Mouse (Mus musculus) forebrain, embryonic 13.5 days (tissue): ENCODE measurements around the gene Tubgcp6. TPM values are rescaled to one million over a fixed set of nuclear protein-coding genes. Genes with fewer than 3 reads are reported as not detected.

Source experiments
- ATAC-seq: fragments of 200-750 bp; cut with Nextera tagmentation; 2 replicates; pipeline ENCODE4 v1.8.0; 2017
- H3K27ac ChIP-seq: fragments of 300-500 bp; sonication (generic); 2 replicates; pipeline ENCODE4 v1.5.1; 2015; ENCODE audit warnings: inconsistent platforms, mild to moderate bottlenecking, moderate library complexity
- H3K27me3 ChIP-seq: fragments of 300-500 bp; sonication (generic); 2 replicates; pipeline ENCODE4 v1.6.1; 2015; ENCODE audit warnings: mild to moderate bottlenecking, inconsistent platforms
- H3K36me3 ChIP-seq: fragments of 300-500 bp; sonication (generic); 2 replicates; pipeline ENCODE4 v1.6.1; 2015; ENCODE audit warnings: mild to moderate bottlenecking, inconsistent platforms; ENCODE audit not compliant: poor library complexity, severe bottlenecking
- H3K4me1 ChIP-seq: fragments of 300-500 bp; sonication (generic); 2 replicates; pipeline ENCODE4 v1.6.1; 2015; ENCODE audit warnings: inconsistent platforms
- H3K4me2 ChIP-seq: fragments of 300-500 bp; sonication (generic); 2 replicates; pipeline ENCODE4 v1.6.1; 2015; ENCODE audit warnings: inconsistent platforms, mild to moderate bottlenecking, moderate library complexity
- H3K4me3 ChIP-seq: fragments of 300-500 bp; sonication (generic); 2 replicates; pipeline ENCODE4 v1.5.1; 2015; ENCODE audit warnings: mild to moderate bottlenecking, inconsistent platforms
- H3K9ac ChIP-seq: fragments of 300-500 bp; sonication (generic); 2 replicates; pipeline ENCODE4 v1.6.1; 2015; ENCODE audit warnings: mild to moderate bottlenecking, inconsistent platforms
- H3K9me3 ChIP-seq: fragments of 300-500 bp; sonication (generic); replicated peaks from 2 replicates; pipeline ENCODE4 v1.6.1; 2016; ENCODE audit warnings: inconsistent platforms
- WGBS: fragments of 180-500 bp; shearing (Covaris S2); methylation state at CpG from one replicate; pipeline ENCODE4 v1.1.7; 2015; 5-methylcytosine and 5-hydroxymethylcytosine counted together
- polyA plus RNA-seq: library from polyadenylated mRNA; unstranded; fragments of >200 nt; fragmentation: Nextera tagmentation; extraction: Ambion mirVana; gene quantifications from 2 replicates; pipeline ENCODE4 v1.2.1, GENCODE M21; 2015

Gene Tubgcp6
- polyA plus RNA-seq, 1 experiment from 2014 or later = 16.8 TPM

DNA sequence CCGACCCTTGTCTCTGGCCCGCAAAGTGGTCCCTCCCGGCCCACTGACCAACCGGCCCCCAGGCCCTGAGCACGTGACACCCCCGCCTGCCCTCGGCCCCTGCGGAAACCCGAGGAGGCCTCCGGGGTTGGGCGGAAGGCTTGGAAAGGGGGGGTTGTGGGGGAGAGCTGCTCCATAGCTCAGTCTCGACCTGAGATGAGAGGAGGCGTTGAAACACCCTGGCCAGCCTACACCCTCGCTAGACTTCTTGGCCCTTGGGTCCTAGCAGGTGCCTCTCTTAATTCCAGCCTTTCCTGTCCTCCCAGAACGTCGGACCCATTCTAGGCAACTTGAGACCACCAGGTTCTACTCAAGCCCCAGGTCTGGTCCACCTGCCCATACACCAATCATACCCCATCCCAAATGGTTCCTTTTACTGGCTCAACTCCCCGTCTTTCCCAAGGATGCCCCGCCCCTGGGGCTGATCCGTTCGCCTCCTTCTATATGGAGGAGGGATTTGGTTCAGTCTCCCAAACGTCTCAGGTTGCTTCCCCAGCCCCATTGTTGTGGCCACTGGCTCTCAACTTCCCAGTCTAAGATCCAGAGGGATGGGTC lies 17.8 kb upstream of the Tubgcp6 start, which contains the start of gene Mapk12:
Mapk12 (minus strand) TSS at position 45 of the 594 bp plus-strand sequence.
- Histone ChIP-seq H3K4me1 (peaks cover 24% of the 10 kb centered on the region), H3K9me3 (no peaks in the 10 kb centered on the region), H3K36me3 (peaks cover 36% of the 10 kb centered on the region), H3K4me3 (peak within 1 kb of the TSS; percentile 55), H3K27ac (no peak within 1 kb of the TSS), H3K27me3 (peaks cover 12% of the 10 kb centered on the region; the same call in 1 of the 2 replicates), H3K9ac (peak within 1 kb of the TSS; percentile 76), H3K4me2 (peak within 1 kb of the TSS; percentile 97)
- ATAC-seq = peak; percentile 60
- whole genome bisulfite sequencing = 1% methylated on average over 20 of the region's 21 CpGs

- ATAC-seq = peak; percentile 36
- H3K4me3 ChIP-seq = peak overlapping the region; percentile 55
- peak overlapping the region; percentile 76 for H3K9ac ChIP-seq
- H3K27ac ChIP-seq = no peak overlapping the region
- WGBS = under 1% methylated on average over 53 of the region's 53 CpGs
- peaks cover 24% of the 10 kb centered on the region for H3K4me1 ChIP-seq
- H3K4me2 ChIP-seq = peak overlapping the region; percentile 97
- H3K9me3 ChIP-seq = no peaks in the 10 kb centered on the region
- H3K36me3 ChIP-seq = peaks cover 30% of the 10 kb centered on the region
- H3K27me3 ChIP-seq = peaks cover 12% of the 10 kb centered on the region; the same call in 1 of the 2 replicates
Measured at GRCm38 (mm10) chr15:89140048-89140658, 17.2 kb upstream of the Tubgcp6 start.

DNA sequence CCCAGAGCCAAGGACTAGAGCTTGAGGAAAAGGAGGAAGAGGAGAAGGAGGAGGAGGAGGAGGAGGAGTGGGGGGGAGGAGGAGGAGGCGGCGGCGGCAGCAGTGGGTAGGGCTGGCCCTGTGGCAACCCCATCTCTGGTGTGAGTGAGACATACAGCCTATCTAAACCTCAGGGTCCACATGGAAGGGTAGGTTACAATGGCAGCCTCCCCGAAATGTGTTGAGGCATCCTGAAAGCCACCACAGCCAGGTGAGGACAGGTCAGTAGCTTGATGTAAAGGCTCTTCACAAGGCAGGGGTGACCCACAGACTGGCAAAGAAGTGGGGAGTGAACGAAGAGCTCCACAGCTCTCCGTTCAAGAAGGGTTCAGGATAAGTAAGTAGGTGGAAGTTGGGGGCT lies 15.6 kb upstream of the Tubgcp6 start:
- Histone ChIP-seq H3K4me1 (peaks cover 24% of the 10 kb centered on the region), H3K9ac (no peak overlapping the region), H3K36me3 (peaks cover 14% of the 10 kb centered on the region), H3K4me3 (no peak overlapping the region), H3K4me2 (no peak overlapping the region), H3K27ac (no peak overlapping the region), H3K27me3 (peaks cover 12% of the 10 kb centered on the region; the same call in 1 of the 2 replicates), H3K9me3 (no peaks in the 10 kb centered on the region)
- no peak for ATAC-seq
- 90% methylated on average over 6 of the region's 6 CpGs for WGBS

DNA sequence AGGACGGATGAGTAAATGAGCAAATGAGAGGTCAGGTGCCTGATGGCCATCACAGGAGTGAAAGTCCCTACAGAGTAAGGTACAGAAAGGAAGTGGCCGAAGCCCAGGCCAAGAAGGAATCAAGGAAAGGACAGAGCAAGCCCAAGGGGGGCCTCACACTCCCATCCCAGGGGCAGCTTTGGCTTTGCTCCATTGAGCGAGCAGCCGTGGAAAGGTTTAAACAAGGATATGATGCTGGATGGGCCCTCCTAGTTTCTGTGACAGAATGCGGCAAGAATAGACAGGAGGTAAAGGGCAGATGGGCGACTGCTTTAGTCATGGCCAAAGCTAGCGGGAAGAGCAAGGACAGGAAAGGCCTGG lies 15.1 kb upstream of the Tubgcp6 start:
- no peak overlapping the region for H3K4me2 ChIP-seq
- 86% methylated on average over 7 of the region's 7 CpGs for WGBS
- H3K9me3 ChIP-seq = no peaks in the 10 kb centered on the region
- no peak overlapping the region for H3K9ac ChIP-seq
- no peak overlapping the region for H3K4me3 ChIP-seq
- H3K27me3 ChIP-seq = peaks cover 12% of the 10 kb centered on the region; the same call in 1 of the 2 replicates
- H3K36me3 ChIP-seq = peaks cover 9% of the 10 kb centered on the region
- peaks cover 24% of the 10 kb centered on the region for H3K4me1 ChIP-seq
- ATAC-seq = no peak
- H3K27ac ChIP-seq = no peak overlapping the region

GRCm38 (mm10) chr15:89137378-89138045 lies 14.6 kb upstream of the Tubgcp6 start:
- no peak overlapping the region for H3K9ac ChIP-seq
- peaks cover 24% of the 10 kb centered on the region for H3K4me1 ChIP-seq
- no peak overlapping the region for H3K4me2 ChIP-seq
- peaks cover 4% of the 10 kb centered on the region; the same call in 1 of the 2 replicates for H3K36me3 ChIP-seq
- H3K4me3 ChIP-seq = no peak overlapping the region
- H3K27me3 ChIP-seq = peaks cover 12% of the 10 kb centered on the region; the same call in 1 of the 2 replicates
- WGBS = 71% methylated on average over 11 of the region's 11 CpGs
- H3K27ac ChIP-seq = no peak overlapping the region
- no peak for ATAC-seq
- no peaks in the 10 kb centered on the region for H3K9me3 ChIP-seq

GRCm38 (mm10) chr15:89136461-89137155 lies 13.7 kb upstream of the Tubgcp6 start:
- 0 out of 2 replicates have a peak, but pooled peaks cover 4% of the 10 kb centered on the region for H3K36me3 ChIP-seq
- no peak overlapping the region for H3K9ac ChIP-seq
- no peaks in the 10 kb centered on the region for H3K9me3 ChIP-seq
- ATAC-seq = no peak
- H3K4me3 ChIP-seq = no peak overlapping the region
- 93% methylated on average over 5 of the region's 5 CpGs for WGBS
- H3K27me3 ChIP-seq = peaks cover 12% of the 10 kb centered on the region; the same call in 1 of the 2 replicates
- H3K27ac ChIP-seq = no peak overlapping the region
- H3K4me1 ChIP-seq = peaks cover 24% of the 10 kb centered on the region
- H3K4me2 ChIP-seq = no peak overlapping the region

DNA sequence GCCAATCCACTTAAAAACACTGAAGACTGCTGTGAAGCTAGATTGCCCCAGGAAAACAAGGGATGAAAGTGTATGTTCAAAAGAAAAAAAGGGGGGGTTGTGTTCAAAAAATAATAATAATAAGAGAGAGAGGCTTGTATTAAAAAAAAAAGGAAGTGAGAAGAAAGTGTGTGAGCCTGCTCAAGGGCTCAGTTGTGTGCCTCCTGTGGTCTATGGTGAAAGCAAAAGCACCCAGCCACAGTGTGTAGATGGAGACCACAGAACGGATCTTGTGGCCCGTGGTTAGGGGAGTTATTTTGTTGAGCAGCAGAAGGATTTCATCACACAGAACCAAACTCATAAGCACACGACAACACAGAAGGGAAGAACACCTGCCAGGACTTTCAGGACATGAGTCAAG lies 8.4 kb upstream of the Tubgcp6 start:
- no peaks in the 10 kb centered on the region for H3K9me3 ChIP-seq
- H3K4me3 ChIP-seq = no peak overlapping the region
- H3K4me2 ChIP-seq = no peak overlapping the region
- H3K4me1 ChIP-seq = peaks cover 14% of the 10 kb centered on the region
- 0 out of 2 replicates have a peak, but pooled peaks cover 11% of the 10 kb centered on the region for H3K36me3 ChIP-seq
- H3K27me3 ChIP-seq = no peaks in the 10 kb centered on the region
- H3K27ac ChIP-seq = no peak overlapping the region
- H3K9ac ChIP-seq = no peak overlapping the region
- 88% methylated on average over 3 of the region's 3 CpGs for WGBS
- ATAC-seq = no peak

DNA sequence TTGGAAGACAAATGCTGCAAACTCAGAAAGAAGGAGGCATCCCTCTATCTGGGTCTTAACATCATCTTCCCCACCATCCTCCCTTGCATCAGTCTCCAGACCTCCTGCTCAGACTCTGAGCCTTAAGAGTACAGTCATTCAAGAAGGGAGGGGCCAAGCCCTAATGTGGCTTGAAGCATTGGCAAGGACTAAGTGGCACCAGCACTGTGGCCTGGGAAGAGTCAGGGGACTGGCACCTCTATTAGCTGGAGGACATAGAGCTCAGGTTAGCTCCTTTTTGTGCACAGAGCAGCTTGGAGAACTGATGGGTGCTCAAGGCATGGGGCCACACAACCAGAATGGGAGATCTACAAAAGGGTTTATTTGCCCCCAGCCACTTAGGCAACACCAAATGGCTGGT lies 7.3 kb upstream of the Tubgcp6 start:
- H3K27me3 ChIP-seq = no peaks in the 10 kb centered on the region
- no peaks in the 10 kb centered on the region for H3K9me3 ChIP-seq
- H3K4me1 ChIP-seq = peaks cover 14% of the 10 kb centered on the region
- no peak overlapping the region for H3K4me3 ChIP-seq
- H3K27ac ChIP-seq = no peak overlapping the region
- H3K4me2 ChIP-seq = no peak overlapping the region
- H3K9ac ChIP-seq = no peak overlapping the region
- peaks cover 14% of the 10 kb centered on the region; the same call in 1 of the 2 replicates for H3K36me3 ChIP-seq
- no peak for ATAC-seq

- H3K36me3 ChIP-seq = peaks cover 18% of the 10 kb centered on the region; the same call in 1 of the 2 replicates
- H3K27me3 ChIP-seq = no peaks in the 10 kb centered on the region
- H3K9ac ChIP-seq = peak within 1 kb of the TSS; percentile 67
- H3K4me1 ChIP-seq = peaks cover 20% of the 10 kb centered on the region
- WGBS = 3% methylated on average over 36 of the region's 36 CpGs
- no peaks in the 10 kb centered on the region for H3K9me3 ChIP-seq
- peak; percentile 89 for ATAC-seq
- H3K4me3 ChIP-seq = peak within 1 kb of the TSS; percentile 61
- H3K4me2 ChIP-seq = peak within 1 kb of the TSS; percentile 78
- H3K27ac ChIP-seq = peak within 1 kb of the TSS; percentile 67
Measured at GRCm38 (mm10) chr15:89128382-89129350, 5.8 kb upstream of the Tubgcp6 start, which contains the start of gene Hdac10. Gene Hdac10 (minus strand): TSS chr15:89128700.

GRCm38 (mm10) chr15:89127364-89127940 lies 4.5 kb upstream of the Tubgcp6 start:
- no peak overlapping the region for H3K27ac ChIP-seq
- ATAC-seq = no peak
- peak overlapping the region; percentile 61 for H3K4me3 ChIP-seq
- no peaks in the 10 kb centered on the region for H3K27me3 ChIP-seq
- H3K4me2 ChIP-seq = peak overlapping the region; percentile 78
- WGBS = 89% methylated on average over 8 of the region's 8 CpGs
- peak overlapping the region; percentile 67 for H3K9ac ChIP-seq
- H3K9me3 ChIP-seq = no peaks in the 10 kb centered on the region
- H3K4me1 ChIP-seq = peaks cover 26% of the 10 kb centered on the region
- H3K36me3 ChIP-seq = peaks cover 18% of the 10 kb centered on the region; the same call in 1 of the 2 replicates

- no peak overlapping the region for H3K9ac ChIP-seq
- H3K36me3 ChIP-seq = peaks cover 15% of the 10 kb centered on the region; the same call in 1 of the 2 replicates
- H3K4me2 ChIP-seq = no peak overlapping the region
- no peak overlapping the region for H3K4me3 ChIP-seq
- WGBS = 92% methylated on average over 8 of the region's 8 CpGs
- no peak overlapping the region for H3K27ac ChIP-seq
- H3K27me3 ChIP-seq = no peaks in the 10 kb centered on the region
- H3K4me1 ChIP-seq = peaks cover 34% of the 10 kb centered on the region
- no peaks in the 10 kb centered on the region for H3K9me3 ChIP-seq
- no peak for ATAC-seq
Measured at GRCm38 (mm10) chr15:89126622-89127021, 3.7 kb upstream of the Tubgcp6 start.
